Mouse (Mus musculus): ENCODE results near the gene Fkbp15. TPM values are rescaled to one million over a fixed set of nuclear protein-coding genes. Genes with fewer than 3 reads are reported as not detected.
"Not testable (repeated sequence)": the region's sequence is repeated elsewhere in the genome, so short reads cannot be mapped to it uniquely, and the experiment has no call there.

Gene Fkbp15
- polyA plus RNA-seq, 1 experiment from 2014 or later: 15.7 TPM

- no peak for ATAC-seq
- Histone ChIP-seq H3K27me3 (replicated peaks; ENCODE audit: control insufficient read depth, insufficient read depth, low read length) (no peaks in the 10 kb centered on the region), H3K9me3 (replicated peaks; ENCODE audit: control insufficient read depth, low read length) (no peaks in the 10 kb centered on the region), H3K36me3 (ENCODE audit: control insufficient read depth, insufficient read depth, low read length) (no peaks in the 10 kb centered on the region), H3K4me2 (ENCODE audit: low read length) (no peak overlapping the region), H3K9ac (ENCODE audit: low read length) (no peak overlapping the region), H3K4me1 (ENCODE audit: control insufficient read depth, insufficient read depth, low read length) (no peaks in the 10 kb centered on the region), H3K4me3 (ENCODE audit: low read depth, low read length) (no peak overlapping the region), H3K27ac (ENCODE audit: low read depth, low read length) (no peak overlapping the region)
- 80% methylated on average over 10 of the region's 10 CpGs for WGBS
- no peak for DNase-seq (ENCODE audit: low spot score)
Measured at GRCm38 (mm10) chr4:62267101-62267500, 93.2 kb downstream of the Fkbp15 start.

DNA sequence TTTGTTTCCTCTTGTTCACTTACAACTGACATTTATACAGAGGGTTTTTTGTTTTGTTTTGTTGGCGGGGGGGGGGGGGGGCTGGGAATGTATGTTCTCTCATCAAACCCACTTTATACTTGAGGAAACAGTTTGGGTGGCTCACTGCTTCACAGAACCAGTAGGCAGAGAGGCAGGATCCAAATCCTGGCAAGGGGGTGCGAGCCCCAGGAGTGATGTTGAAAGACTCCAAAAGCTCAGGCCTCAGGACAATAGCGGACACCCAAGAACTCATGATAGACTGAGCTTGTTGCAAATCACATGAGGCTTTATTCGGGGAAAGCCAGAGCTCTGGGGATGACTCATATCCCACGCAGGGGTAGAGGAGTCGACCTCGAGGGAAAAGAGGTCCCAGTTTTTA is 94.3 kb downstream of the Fkbp15 start:
- 80% methylated on average over 7 of the region's 7 CpGs for WGBS
- ATAC-seq; H3K4me3 ChIP-seq (ENCODE audit: low read depth, low read length); H3K9me3 ChIP-seq (replicated peaks; ENCODE audit: control insufficient read depth, low read length); H3K36me3 ChIP-seq (ENCODE audit: control insufficient read depth, insufficient read depth, low read length); H3K4me2 ChIP-seq (ENCODE audit: low read length); H3K27ac ChIP-seq (ENCODE audit: low read depth, low read length); H3K4me1 ChIP-seq (ENCODE audit: control insufficient read depth, insufficient read depth, low read length); H3K9ac ChIP-seq (ENCODE audit: low read length); H3K27me3 ChIP-seq (replicated peaks; ENCODE audit: control insufficient read depth, insufficient read depth, low read length); DNase-seq (ENCODE audit: low spot score): not testable (repeated sequence)

GRCm38 (mm10) chr4:62265154-62265836 is 95.1 kb downstream of the Fkbp15 start:
- H3K4me2 ChIP-seq (ENCODE audit: low read length): no peak overlapping the region
- no peak overlapping the region for H3K4me3 ChIP-seq (ENCODE audit: low read depth, low read length)
- no peaks in the 10 kb centered on the region for H3K9me3 ChIP-seq (replicated peaks; ENCODE audit: control insufficient read depth, low read length)
- H3K36me3 ChIP-seq (ENCODE audit: control insufficient read depth, insufficient read depth, low read length): no peaks in the 10 kb centered on the region
- DNase-seq (ENCODE audit: low spot score) (no peak), ATAC-seq (no peak)
- no peaks in the 10 kb centered on the region for H3K4me1 ChIP-seq (ENCODE audit: control insufficient read depth, insufficient read depth, low read length)
- no peak overlapping the region for H3K9ac ChIP-seq (ENCODE audit: low read length)
- H3K27me3 ChIP-seq (replicated peaks; ENCODE audit: control insufficient read depth, insufficient read depth, low read length): no peaks in the 10 kb centered on the region
- WGBS: 80% methylated on average over 10 of the region's 10 CpGs
- no peak overlapping the region for H3K27ac ChIP-seq (ENCODE audit: low read depth, low read length)

GRCm38 (mm10) chr4:62263133-62263844 is 97.1 kb downstream of the Fkbp15 start:
- no peak for ATAC-seq
- 37% methylated on average over 7 of the region's 7 CpGs for WGBS
- no peak overlapping the region for H3K9ac ChIP-seq (ENCODE audit: low read length)
- H3K9me3 ChIP-seq (replicated peaks; ENCODE audit: control insufficient read depth, low read length): no peaks in the 10 kb centered on the region
- DNase-seq (ENCODE audit: low spot score): peak; percentile 44
- no peak overlapping the region for H3K4me2 ChIP-seq (ENCODE audit: low read length)
- no peaks in the 10 kb centered on the region for H3K27me3 ChIP-seq (replicated peaks; ENCODE audit: control insufficient read depth, insufficient read depth, low read length)
- H3K4me3 ChIP-seq (ENCODE audit: low read depth, low read length): no peak overlapping the region
- no peaks in the 10 kb centered on the region for H3K4me1 ChIP-seq (ENCODE audit: control insufficient read depth, insufficient read depth, low read length)
- H3K36me3 ChIP-seq (ENCODE audit: control insufficient read depth, insufficient read depth, low read length): no peaks in the 10 kb centered on the region
- H3K27ac ChIP-seq (ENCODE audit: low read depth, low read length): no peak overlapping the region

GRCm38 (mm10) chr4:62262276-62262675 is 98.1 kb downstream of the Fkbp15 start, which contains the start of gene Slc31a2:
Slc31a2 (plus strand) TSS chr4:62262562.
- Histone ChIP-seq H3K4me2 (ENCODE audit: low read length) (no peak within 1 kb of the TSS), H3K4me3 (ENCODE audit: low read depth, low read length) (no peak within 1 kb of the TSS), H3K27ac (ENCODE audit: low read depth, low read length) (no peak within 1 kb of the TSS), H3K36me3 (ENCODE audit: control insufficient read depth, insufficient read depth, low read length) (no peaks in the 10 kb centered on the region), H3K9me3 (replicated peaks; ENCODE audit: control insufficient read depth, low read length) (no peaks in the 10 kb centered on the region), H3K27me3 (replicated peaks; ENCODE audit: control insufficient read depth, insufficient read depth, low read length) (no peaks in the 10 kb centered on the region), H3K9ac (ENCODE audit: low read length) (no peak within 1 kb of the TSS), H3K4me1 (ENCODE audit: control insufficient read depth, insufficient read depth, low read length) (no peaks in the 10 kb centered on the region)
- ATAC-seq: no peak
- no peak for DNase-seq (ENCODE audit: low spot score)
- WGBS: 52% methylated on average over 2 of the region's 2 CpGs

GRCm38 (mm10) chr4:62256931-62257330 is 103.4 kb downstream of the Fkbp15 start:
- WGBS: 36% methylated on average over 8 of the region's 8 CpGs
- H3K4me1 ChIP-seq (ENCODE audit: control insufficient read depth, insufficient read depth, low read length): no peaks in the 10 kb centered on the region
- no peak for DNase-seq (ENCODE audit: low spot score)
- no peak overlapping the region for H3K4me2 ChIP-seq (ENCODE audit: low read length)
- no peaks in the 10 kb centered on the region for H3K36me3 ChIP-seq (ENCODE audit: control insufficient read depth, insufficient read depth, low read length)
- no peaks in the 10 kb centered on the region for H3K9me3 ChIP-seq (replicated peaks; ENCODE audit: control insufficient read depth, low read length)
- no peaks in the 10 kb centered on the region for H3K27me3 ChIP-seq (replicated peaks; ENCODE audit: control insufficient read depth, insufficient read depth, low read length)
- ATAC-seq: no peak
- no peak overlapping the region for H3K9ac ChIP-seq (ENCODE audit: low read length)
- no peak overlapping the region for H3K4me3 ChIP-seq (ENCODE audit: low read depth, low read length)
- H3K27ac ChIP-seq (ENCODE audit: low read depth, low read length): no peak overlapping the region

DNA sequence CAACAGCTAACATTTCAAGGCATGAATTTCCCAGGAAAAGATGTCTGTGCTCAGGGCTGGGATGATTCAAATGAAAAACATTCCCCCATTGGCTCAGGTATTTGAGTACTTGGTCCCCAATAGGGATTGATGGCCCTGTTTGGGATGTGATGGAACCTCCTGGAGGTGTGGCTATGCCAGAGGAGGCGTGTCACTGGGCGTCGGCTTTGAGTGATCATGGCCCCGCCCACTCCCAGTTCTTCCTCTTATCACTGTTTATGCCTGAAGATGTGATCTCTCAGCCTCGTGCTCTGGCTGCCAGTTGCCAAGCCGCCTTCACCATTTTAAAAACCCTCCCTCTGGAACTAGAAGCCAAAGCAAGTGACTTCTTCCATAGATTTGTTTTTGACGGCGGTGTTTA is 105.8 kb downstream of the Fkbp15 start:
- H3K4me3 ChIP-seq (ENCODE audit: low read depth, low read length): no peak overlapping the region
- WGBS: 65% methylated on average over 8 of the region's 8 CpGs

DNA sequence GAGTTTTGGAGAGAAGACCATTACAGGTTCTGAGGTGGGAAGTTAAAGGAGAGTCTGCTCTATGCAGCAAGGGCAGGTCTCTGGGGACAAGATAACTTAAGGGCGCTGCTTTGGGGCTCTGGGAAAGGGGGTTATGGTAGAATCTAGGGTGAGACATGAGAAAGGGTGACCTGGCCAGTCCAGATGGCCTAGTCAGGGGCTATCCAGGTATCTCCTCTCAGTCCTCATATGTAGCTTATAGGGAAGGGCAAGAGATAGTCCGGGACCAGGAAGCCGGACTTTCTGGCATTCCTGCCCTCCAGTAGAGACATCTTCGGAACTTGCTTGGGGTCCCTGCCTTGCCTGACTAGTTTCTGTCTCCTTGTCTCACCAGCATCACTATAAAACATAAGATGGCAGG is 108.6 kb downstream of the Fkbp15 start:
- no peaks in the 10 kb centered on the region for H3K27me3 ChIP-seq (replicated peaks; ENCODE audit: control insufficient read depth, insufficient read depth, low read length)
- no peak overlapping the region for H3K9ac ChIP-seq (ENCODE audit: low read length)
- no peak for DNase-seq (ENCODE audit: low spot score)
- no peak overlapping the region for H3K4me3 ChIP-seq (ENCODE audit: low read depth, low read length)
- 90% methylated on average over 4 of the region's 4 CpGs for WGBS
- no peak overlapping the region for H3K4me2 ChIP-seq (ENCODE audit: low read length)
- no peak for ATAC-seq
- H3K27ac ChIP-seq (ENCODE audit: low read depth, low read length): no peak overlapping the region
- H3K36me3 ChIP-seq (ENCODE audit: control insufficient read depth, insufficient read depth, low read length): no peaks in the 10 kb centered on the region
- no peaks in the 10 kb centered on the region for H3K4me1 ChIP-seq (ENCODE audit: control insufficient read depth, insufficient read depth, low read length)
- H3K9me3 ChIP-seq (replicated peaks; ENCODE audit: control insufficient read depth, low read length): no peaks in the 10 kb centered on the region

More for the DNA sequence above, 105.8 kb downstream of the Fkbp15 start:
- Histone ChIP-seq H3K9ac (ENCODE audit: low read length) (no peak overlapping the region), H3K36me3 (ENCODE audit: control insufficient read depth, insufficient read depth, low read length) (no peaks in the 10 kb centered on the region), H3K4me2 (ENCODE audit: low read length) (no peak overlapping the region), H3K4me1 (ENCODE audit: control insufficient read depth, insufficient read depth, low read length) (no peaks in the 10 kb centered on the region), H3K9me3 (replicated peaks; ENCODE audit: control insufficient read depth, low read length) (no peaks in the 10 kb centered on the region), H3K27me3 (replicated peaks; ENCODE audit: control insufficient read depth, insufficient read depth, low read length) (no peaks in the 10 kb centered on the region), H3K27ac (ENCODE audit: low read depth, low read length) (no peak overlapping the region)
- no peak for ATAC-seq
- DNase-seq (ENCODE audit: low spot score): no peak

DNA sequence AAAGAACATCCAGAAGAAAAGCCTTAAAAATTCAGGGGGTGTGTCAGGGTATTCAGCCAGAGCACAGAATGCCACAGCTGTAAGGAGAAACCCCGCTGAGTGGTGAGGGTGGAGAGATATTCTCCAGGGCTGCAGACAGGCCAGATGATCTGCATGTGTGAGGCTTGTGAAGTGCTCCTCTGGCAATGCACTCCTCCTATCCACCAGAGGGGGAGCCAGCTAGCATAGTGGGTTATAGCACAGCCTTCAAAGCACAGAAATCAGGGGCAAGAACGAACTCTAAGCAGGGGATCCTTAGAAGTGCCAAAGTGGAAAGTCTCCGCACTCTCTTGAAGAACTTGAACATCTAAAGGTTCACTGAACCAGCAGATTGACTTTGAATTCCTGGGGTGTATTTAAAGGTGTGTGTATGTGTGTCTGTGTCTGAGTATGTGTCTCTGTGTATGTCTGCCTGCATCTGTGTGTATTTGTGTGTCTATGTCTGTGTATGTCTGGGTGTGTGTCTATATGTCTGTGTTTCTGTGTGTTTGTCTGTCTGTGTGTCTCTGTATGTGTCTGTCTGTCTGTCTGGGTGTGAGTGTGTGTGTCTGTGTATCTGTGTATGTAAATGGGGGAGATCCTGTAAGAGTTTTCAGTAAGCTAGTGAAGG is 109.3 kb downstream of the Fkbp15 start:
- no peak overlapping the region for H3K9ac ChIP-seq (ENCODE audit: low read length)
- WGBS: 42% methylated on average over 3 of the region's 3 CpGs
- H3K27me3 ChIP-seq (replicated peaks; ENCODE audit: control insufficient read depth, insufficient read depth, low read length): no peaks in the 10 kb centered on the region
- DNase-seq (ENCODE audit: low spot score) (peak; percentile 31), ATAC-seq (no peak)
- H3K4me3 ChIP-seq (ENCODE audit: low read depth, low read length): no peak overlapping the region
- H3K4me2 ChIP-seq (ENCODE audit: low read length): no peak overlapping the region
- H3K9me3 ChIP-seq (replicated peaks; ENCODE audit: control insufficient read depth, low read length): no peaks in the 10 kb centered on the region
- no peaks in the 10 kb centered on the region for H3K4me1 ChIP-seq (ENCODE audit: control insufficient read depth, insufficient read depth, low read length)
- H3K27ac ChIP-seq (ENCODE audit: low read depth, low read length): no peak overlapping the region
- H3K36me3 ChIP-seq (ENCODE audit: control insufficient read depth, insufficient read depth, low read length): no peaks in the 10 kb centered on the region
